Mouse (Mus musculus): ENCODE measurements around the gene Isg20. TPM values are rescaled to one million over a fixed set of nuclear protein-coding genes. Genes with fewer than 3 reads are reported as not detected.

The Isg20 gene
- polyA plus RNA-seq, 1 experiment from 2014 or later: not detected

DNA sequence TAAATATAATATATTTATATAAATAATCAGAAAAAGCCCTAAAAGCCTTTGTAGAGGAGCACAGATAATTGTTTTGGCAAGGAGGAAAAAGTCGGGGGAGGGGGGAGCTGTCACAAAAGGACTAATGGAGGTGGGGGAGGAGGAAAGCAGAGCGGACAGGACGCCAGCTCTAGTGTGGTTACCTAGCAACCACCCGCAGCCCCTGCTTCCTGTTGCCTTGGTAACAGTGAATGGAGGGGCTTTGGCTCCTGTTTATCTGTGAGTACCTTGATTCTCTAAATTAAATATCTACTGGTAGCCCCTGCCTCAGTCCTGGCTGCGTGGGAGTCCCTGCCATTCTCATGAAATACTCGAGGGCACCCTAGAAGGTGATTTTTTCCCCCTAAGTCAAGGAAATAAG is 29.1 kb upstream of the Isg20 start:
- Histone ChIP-seq H3K27me3 (peaks cover 4% of the 10 kb centered on the region; the same call in 1 of the 2 replicates), H3K9ac (peak overlapping the region; percentile 70), H3K4me3 (peak overlapping the region; percentile 56), H3K4me2 (peak overlapping the region; percentile 61), H3K27ac (replicated peaks) (peak overlapping the region; percentile 88), H3K36me3 (no peaks in the 10 kb centered on the region), H3K9me3 (no peaks in the 10 kb centered on the region), H3K4me1 (replicated peaks) (peaks cover 66% of the 10 kb centered on the region)
- ATAC-seq (ENCODE audit: low read depth): peak; percentile 33
- WGBS: 8% methylated on average over 6 of the region's 6 CpGs

DNA sequence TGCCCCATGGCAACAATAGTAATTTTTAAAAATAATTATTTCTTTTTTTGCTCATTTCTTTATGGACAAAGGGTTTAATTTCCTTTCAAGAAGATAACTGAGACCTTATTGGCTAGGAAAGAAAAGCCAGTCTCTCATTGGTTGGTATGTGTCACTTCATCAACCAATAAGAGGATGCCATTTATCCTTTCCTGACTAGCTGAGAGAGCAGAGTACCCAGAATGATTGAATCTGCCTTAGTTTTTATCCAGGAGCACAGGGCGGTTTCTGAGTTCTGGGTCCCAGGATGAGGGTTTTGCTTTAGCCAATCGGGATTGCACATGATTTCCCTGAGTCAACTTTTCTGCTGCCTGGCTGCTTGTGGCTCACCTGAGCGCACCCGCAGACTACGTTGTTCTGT is 27.8 kb upstream of the Isg20 start:
- Histone ChIP-seq H3K4me2 (peak overlapping the region; percentile 61), H3K4me3 (peak overlapping the region; percentile 29), H3K4me1 (replicated peaks) (peaks cover 75% of the 10 kb centered on the region), H3K9me3 (no peaks in the 10 kb centered on the region), H3K36me3 (no peaks in the 10 kb centered on the region), H3K9ac (peak overlapping the region; percentile 56), H3K27ac (replicated peaks) (peak overlapping the region; percentile 92), H3K27me3 (peaks cover 7% of the 10 kb centered on the region; the same call in 1 of the 2 replicates)
- WGBS: 56% methylated on average over 5 of the region's 5 CpGs
- ATAC-seq (ENCODE audit: low read depth): no peak

DNA sequence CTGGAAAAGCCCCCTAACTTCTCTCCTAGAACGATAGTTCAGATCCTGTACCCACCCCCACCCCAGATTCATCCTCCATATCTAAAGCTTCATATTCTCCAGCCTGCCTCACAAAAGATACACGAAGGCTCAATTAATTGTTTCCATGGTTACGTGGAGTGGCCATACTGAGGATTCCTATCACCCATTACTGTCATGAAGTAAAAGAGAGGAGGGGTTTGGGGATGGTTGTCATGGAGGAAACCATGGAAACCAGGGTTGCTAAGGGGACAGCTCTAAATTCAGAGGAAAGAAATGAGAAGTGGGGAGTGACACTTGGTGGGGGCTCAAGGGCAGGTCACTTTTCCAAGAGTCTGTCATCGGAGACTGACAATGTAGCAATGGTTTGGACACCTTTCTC is 26.7 kb upstream of the Isg20 start:
- H3K36me3 ChIP-seq: no peaks in the 10 kb centered on the region
- H3K27ac ChIP-seq (replicated peaks): peak overlapping the region; percentile 92
- no peaks in the 10 kb centered on the region for H3K9me3 ChIP-seq
- peak overlapping the region; percentile 29 for H3K4me3 ChIP-seq
- peak overlapping the region; percentile 56 for H3K9ac ChIP-seq
- peak overlapping the region; percentile 61 for H3K4me2 ChIP-seq
- H3K4me1 ChIP-seq (replicated peaks): peaks cover 69% of the 10 kb centered on the region
- ATAC-seq (ENCODE audit: low read depth): peak; percentile 7; the same call in 1 of the 2 replicates
- 23% methylated on average over 4 of the region's 4 CpGs for WGBS
- peaks cover 3% of the 10 kb centered on the region; the same call in 1 of the 2 replicates for H3K27me3 ChIP-seq

DNA sequence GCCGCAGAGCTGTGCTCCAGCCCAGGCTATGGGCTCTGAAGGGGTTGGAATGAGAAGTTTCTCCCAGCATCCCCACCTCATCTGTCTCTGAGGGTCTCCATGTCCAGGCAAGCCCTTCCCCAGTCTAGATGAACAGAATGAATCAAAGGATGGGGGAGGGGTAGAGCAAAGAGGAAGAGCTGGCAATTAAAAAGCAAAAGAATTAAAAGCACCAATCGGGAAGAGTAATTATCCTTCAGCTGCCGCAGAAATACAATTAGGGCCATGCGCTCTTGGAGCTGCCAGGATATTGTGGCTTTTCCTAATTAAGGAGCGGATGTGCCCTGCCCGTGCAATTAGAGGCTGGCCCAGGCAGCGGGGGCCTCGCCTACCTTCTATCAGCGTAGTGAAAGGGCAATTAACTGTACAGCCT is 25.8 kb upstream of the Isg20 start:
- H3K4me3 ChIP-seq: peak overlapping the region; percentile 29
- peak overlapping the region; percentile 92 for H3K27ac ChIP-seq (replicated peaks)
- peak; percentile 28; the same call in 1 of the 2 replicates for ATAC-seq (ENCODE audit: low read depth)
- H3K27me3 ChIP-seq: peaks cover 3% of the 10 kb centered on the region; the same call in 1 of the 2 replicates
- peak overlapping the region; percentile 56 for H3K9ac ChIP-seq
- peak overlapping the region; percentile 61 for H3K4me2 ChIP-seq
- H3K4me1 ChIP-seq (replicated peaks): peaks cover 64% of the 10 kb centered on the region
- H3K9me3 ChIP-seq: no peaks in the 10 kb centered on the region
- WGBS: 11% methylated on average over 9 of the region's 9 CpGs
- H3K36me3 ChIP-seq: no peaks in the 10 kb centered on the region

DNA sequence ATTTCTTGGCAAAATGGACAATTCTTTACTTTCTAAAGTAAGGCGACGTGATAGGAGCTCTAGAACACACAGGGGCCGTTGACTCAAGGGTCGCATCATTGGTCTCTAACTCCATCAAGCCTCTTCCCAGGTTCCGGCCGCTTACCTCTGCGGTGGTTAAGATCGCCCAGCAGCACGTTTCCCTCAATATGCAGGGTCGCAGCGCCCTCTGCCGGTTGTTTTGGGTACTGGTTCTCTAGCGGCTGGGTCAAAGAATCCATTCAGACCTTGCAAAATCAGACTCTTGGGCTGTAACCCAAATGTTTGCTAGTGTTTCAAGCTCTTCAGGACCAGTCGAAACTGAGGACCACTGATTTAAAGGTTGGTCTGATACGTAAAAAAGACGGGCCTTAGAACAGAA is 22.6 kb upstream of the Isg20 start:
- no peak for ATAC-seq (ENCODE audit: low read depth)
- Histone ChIP-seq H3K9ac (no peak overlapping the region), H3K9me3 (no peaks in the 10 kb centered on the region), H3K4me3 (no peak overlapping the region), H3K27ac (replicated peaks) (no peak overlapping the region), H3K36me3 (no peaks in the 10 kb centered on the region), H3K4me1 (replicated peaks) (peaks cover 49% of the 10 kb centered on the region), H3K27me3 (peaks cover 3% of the 10 kb centered on the region; the same call in 1 of the 2 replicates), H3K4me2 (no peak overlapping the region)
- 2% methylated on average over 16 of the region's 16 CpGs for WGBS

DNA sequence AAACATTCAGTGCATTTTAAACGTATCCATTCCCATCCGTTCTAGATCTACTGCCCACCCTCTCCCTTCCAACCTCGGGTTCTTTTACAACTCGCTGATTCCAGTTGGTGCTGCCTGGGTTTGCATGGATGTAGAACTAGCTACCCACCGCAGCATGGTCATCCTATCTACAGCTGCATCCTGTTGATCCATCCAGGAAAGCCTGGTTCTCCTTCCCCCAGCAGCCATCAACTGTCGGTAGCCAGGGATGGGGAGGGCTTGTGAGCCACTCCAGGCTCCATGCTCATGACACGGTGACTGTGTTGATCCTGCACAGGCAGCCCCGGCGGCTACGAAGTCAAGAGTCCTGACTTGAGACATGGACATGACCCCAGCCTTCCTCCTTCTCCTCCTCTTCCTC is 19.3 kb upstream of the Isg20 start:
- H3K27me3 ChIP-seq: peaks cover 3% of the 10 kb centered on the region; the same call in 1 of the 2 replicates
- no peak overlapping the region for H3K4me2 ChIP-seq
- no peak overlapping the region for H3K27ac ChIP-seq (replicated peaks)
- H3K36me3 ChIP-seq: no peaks in the 10 kb centered on the region
- 92% methylated on average over 10 of the region's 10 CpGs for WGBS
- H3K4me1 ChIP-seq (replicated peaks): peaks cover 29% of the 10 kb centered on the region
- no peak overlapping the region for H3K4me3 ChIP-seq
- H3K9ac ChIP-seq: no peak overlapping the region
- ATAC-seq (ENCODE audit: low read depth): no peak
- no peaks in the 10 kb centered on the region for H3K9me3 ChIP-seq

DNA sequence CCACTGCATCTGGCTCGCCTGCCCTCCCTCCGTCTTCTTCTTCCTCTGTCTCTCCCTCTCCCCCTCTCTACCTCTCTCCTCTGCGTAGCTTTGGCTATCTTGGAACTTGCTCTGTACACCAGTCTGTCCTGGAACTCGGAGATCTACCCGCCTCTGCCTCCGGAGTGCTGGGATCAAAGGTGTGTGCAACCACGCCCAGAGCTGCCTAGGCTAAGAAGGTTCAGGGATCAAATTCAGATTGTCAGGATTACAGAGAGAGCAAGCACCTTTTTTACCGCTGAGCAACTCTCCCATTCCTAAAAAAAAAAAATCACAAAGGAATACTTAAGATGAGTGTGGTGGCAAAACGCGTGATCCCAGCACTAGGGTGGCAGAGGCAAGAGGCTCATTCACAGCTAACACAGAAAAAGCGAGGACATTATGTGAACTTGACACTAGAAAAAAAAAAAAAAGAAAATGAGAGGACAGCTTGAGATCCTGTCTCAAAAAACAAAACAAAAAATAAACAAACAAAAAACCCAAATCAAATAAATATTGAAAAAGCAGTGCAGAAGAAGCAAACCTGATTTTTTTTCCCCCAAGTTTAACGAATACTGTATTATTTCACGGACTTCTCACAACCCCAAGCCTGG is 18.1 kb upstream of the Isg20 start:
- H3K4me3 ChIP-seq: peak overlapping the region; percentile 92

DNA sequence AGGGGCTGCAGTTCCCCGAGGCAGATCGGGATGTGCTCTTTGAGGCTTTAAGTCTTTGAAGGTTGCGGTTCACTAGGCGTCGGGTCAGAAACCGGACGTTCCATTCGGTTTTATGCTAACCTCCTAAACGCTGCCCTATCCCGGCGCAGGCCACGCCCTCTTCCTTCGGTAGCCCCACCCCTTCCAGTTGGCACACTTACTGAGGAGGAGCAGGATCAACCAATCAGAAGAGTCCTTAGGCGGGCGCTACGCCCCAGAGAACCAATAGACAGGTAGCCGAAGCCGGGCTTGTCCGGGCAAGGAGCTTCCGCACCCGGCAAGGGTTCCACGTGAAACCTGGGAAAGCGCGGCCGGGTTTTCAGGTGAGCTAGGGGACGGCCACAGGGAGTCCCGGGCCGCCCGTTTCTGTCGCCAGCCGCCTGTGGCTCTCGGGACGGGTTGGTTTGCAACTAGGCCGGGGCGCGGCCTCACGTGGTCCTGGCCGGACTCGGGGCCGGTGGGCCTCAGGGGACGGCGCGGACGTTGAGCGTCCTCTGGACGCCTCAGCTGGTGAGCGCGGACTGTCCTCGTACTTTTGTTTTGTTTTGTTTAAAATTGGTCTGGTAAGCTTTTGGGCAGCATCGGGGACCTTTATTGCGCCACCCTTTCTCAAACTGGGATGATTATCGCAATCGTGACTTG is 17.4 kb upstream of the Isg20 start, which contains the start of gene Aen:
Aen (plus strand) TSS at position 202 of the 681 bp plus-strand sequence.
- H3K4me1 ChIP-seq (replicated peaks): peaks cover 19% of the 10 kb centered on the region
- H3K9ac ChIP-seq: peak within 1 kb of the TSS; percentile 81
- peak within 1 kb of the TSS; percentile 93 for H3K4me2 ChIP-seq
- no peaks in the 10 kb centered on the region for H3K27me3 ChIP-seq
- peak; percentile 97 for ATAC-seq (ENCODE audit: low read depth)
- H3K4me3 ChIP-seq: peak within 1 kb of the TSS; percentile 92
- WGBS: 2% methylated on average over 53 of the region's 53 CpGs
- H3K27ac ChIP-seq (replicated peaks): no peak within 1 kb of the TSS
- H3K9me3 ChIP-seq: no peaks in the 10 kb centered on the region
- no peaks in the 10 kb centered on the region for H3K36me3 ChIP-seq

More for the DNA sequence above, 18.1 kb upstream of the Isg20 start:
- no peaks in the 10 kb centered on the region for H3K36me3 ChIP-seq
- 0 out of 2 replicates have a peak, but pooled peaks cover under 1% of the 10 kb centered on the region for H3K27me3 ChIP-seq
- H3K9me3 ChIP-seq: no peaks in the 10 kb centered on the region
- WGBS: 55% methylated on average over 13 of the region's 13 CpGs
- peaks cover 19% of the 10 kb centered on the region for H3K4me1 ChIP-seq (replicated peaks)
- H3K4me2 ChIP-seq: peak overlapping the region; percentile 93
- H3K27ac ChIP-seq (replicated peaks): no peak overlapping the region
- no peak for ATAC-seq (ENCODE audit: low read depth)
- H3K9ac ChIP-seq: peak overlapping the region; percentile 63

DNA sequence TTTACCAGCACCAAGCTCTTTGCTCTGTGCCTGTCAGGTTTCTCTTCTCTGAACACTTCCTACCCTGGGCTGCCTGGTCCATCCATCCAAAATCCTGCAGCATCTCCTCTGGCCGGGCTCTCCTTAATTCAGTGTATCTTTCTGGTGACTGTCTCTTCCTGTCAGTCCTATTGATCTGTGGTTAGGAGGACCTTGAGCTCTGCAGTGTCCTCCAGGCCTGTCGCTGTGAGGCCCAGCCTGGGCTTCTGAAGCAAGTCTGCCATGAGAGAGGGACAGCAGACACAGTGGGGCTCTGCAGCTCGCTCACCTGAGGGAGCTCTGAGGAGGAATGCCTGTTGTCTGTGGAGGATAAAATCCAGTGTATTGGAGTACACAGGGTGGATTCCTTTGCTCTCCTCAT is 15.7 kb upstream of the Isg20 start:
- Histone ChIP-seq H3K27ac (replicated peaks) (no peak overlapping the region), H3K4me3 (no peak overlapping the region), H3K4me2 (no peak overlapping the region), H3K27me3 (no peaks in the 10 kb centered on the region), H3K4me1 (replicated peaks) (peaks cover 19% of the 10 kb centered on the region), H3K9me3 (no peaks in the 10 kb centered on the region), H3K36me3 (peaks cover 9% of the 10 kb centered on the region), H3K9ac (no peak overlapping the region)
- no peak for ATAC-seq (ENCODE audit: low read depth)
- 95% methylated on average over 3 of the region's 3 CpGs for WGBS

DNA sequence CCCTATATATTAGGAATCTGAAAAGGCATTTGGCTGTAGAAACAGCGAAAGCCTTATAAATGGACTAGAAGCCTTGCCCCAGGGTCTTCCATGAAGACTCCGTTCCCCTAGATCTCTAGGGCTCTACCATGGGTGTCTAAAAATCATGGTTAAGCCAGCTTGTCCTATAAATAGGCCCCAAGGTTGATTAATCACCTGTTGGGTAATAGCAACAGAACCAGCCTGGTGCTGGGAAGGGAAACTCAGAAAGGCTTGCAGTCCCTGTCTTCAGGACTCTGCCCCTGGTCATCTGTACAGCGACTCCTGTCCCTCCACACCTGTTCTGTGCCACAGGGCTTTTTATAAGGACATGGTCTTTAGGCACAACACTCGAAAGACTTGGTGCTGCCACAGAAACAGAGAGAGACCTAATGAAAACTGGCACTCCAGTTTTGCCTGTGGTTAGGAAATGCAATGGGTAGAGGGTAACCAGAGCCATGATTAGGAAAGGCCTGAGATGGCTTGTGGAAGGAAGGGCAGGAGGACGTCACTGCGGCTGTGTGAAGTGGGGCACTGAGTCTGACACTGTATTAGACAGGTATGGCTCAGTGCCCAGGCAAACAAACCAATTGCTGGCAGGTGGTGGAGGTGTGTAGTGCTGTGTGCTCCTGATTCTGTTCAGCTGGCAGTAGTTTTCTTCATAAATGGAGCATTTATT is 9.9 kb upstream of the Isg20 start:
- H3K4me3 ChIP-seq: no peak overlapping the region
- no peak overlapping the region for H3K9ac ChIP-seq
- no peak for ATAC-seq (ENCODE audit: low read depth)
- H3K9me3 ChIP-seq: no peaks in the 10 kb centered on the region
- no peak overlapping the region for H3K4me2 ChIP-seq
- 93% methylated on average over 6 of the region's 6 CpGs for WGBS
- H3K27ac ChIP-seq (replicated peaks): no peak overlapping the region
- no peaks in the 10 kb centered on the region; the same call in 1 of the 2 replicates for H3K4me1 ChIP-seq (replicated peaks)
- H3K36me3 ChIP-seq: peaks cover 58% of the 10 kb centered on the region
- no peaks in the 10 kb centered on the region for H3K27me3 ChIP-seq

DNA sequence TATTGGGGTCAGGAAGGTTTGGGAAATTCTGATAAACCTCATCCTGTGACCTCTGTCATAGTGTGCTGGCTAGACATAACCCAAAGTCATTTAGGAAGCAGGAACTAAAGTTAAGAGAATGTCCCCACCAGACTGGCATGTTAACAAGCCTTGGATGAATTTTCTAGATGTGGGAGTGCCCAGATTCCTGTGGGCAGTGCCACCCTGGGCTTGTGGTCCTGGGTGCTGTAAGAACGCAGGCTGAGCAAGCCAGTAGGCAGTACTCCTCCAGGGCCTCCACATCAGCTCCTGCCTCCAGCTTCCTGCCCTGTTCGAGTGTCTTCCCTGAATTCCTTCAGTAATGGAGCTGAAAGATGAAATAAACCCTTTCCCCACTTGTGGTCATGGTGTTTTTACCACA is 9.0 kb upstream of the Isg20 start:
- Histone ChIP-seq H3K27me3 (no peaks in the 10 kb centered on the region), H3K9me3 (no peaks in the 10 kb centered on the region), H3K4me1 (replicated peaks) (no peaks in the 10 kb centered on the region), H3K4me2 (no peak overlapping the region), H3K9ac (no peak overlapping the region), H3K4me3 (no peak overlapping the region), H3K27ac (replicated peaks) (no peak overlapping the region), H3K36me3 (peaks cover 66% of the 10 kb centered on the region)
- ATAC-seq (ENCODE audit: low read depth): no peak
- WGBS: 83% methylated on average over 2 of the region's 2 CpGs

DNA sequence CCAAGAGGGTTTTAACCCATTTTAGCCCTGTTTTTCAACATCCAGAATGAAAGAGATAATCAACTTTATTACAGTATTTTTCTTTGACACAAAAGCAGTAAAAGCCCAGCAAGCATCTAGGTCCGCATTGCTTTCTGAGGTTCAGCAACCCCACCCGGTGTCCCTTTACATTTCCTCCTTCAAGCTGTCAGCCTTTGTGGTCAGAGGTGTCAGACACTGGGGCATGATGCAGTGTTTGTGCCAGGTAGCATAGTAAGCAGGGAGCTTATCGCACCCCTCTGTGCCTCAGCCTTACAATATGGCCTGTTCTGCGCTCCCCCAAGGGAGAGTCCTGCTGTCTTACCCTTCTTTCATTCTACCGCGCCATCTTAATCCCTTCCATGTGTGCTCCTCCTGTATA is 4.2 kb upstream of the Isg20 start:
- Histone ChIP-seq H3K4me2 (no peak overlapping the region), H3K27me3 (no peaks in the 10 kb centered on the region), H3K4me1 (replicated peaks) (peaks cover 25% of the 10 kb centered on the region), H3K27ac (replicated peaks) (no peak overlapping the region), H3K9ac (0 out of 2 replicates have a peak overlapping the region, but pooled peaks have one; percentile 2), H3K4me3 (no peak overlapping the region), H3K9me3 (no peaks in the 10 kb centered on the region), H3K36me3 (peaks cover 51% of the 10 kb centered on the region)
- 91% methylated on average over 6 of the region's 6 CpGs for WGBS
- ATAC-seq (ENCODE audit: low read depth): no peak
